Mouse (Mus musculus): ENCODE measurements around the gene Frat1. TPM values are rescaled to one million over a fixed set of nuclear protein-coding genes. Genes with fewer than 3 reads are reported as not detected.
A peak's percentile ranks its signal among the peaks of the same experiment; 100 is the strongest.

Gene Frat1
- polyA plus RNA-seq, 1 experiment: 9.3 TPM

DNA sequence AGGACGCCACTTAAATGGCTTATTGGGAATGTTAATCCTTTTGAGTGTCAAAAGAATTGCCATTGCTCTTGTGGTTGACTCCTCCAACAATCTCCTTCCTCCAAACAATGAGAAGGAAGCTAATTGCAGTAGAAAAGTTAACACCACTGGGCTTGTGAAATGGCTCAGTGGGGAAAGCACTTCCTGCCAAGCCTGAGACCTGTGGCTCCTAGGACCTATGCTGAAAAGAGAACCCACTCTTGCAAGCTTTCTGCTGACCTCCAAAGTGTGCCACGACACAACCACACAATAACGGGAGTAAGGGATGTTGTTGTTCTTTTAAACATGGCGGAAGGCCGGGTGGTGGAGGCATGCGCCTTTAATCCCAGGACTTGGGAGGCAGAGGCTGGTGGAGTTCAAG lies 32.2 kb upstream of the Frat1 start:
- Histone ChIP-seq H3K27ac (ENCODE audit: insufficient read depth, low read length) (no peak overlapping the region), H3K4me3 (ENCODE audit: insufficient read depth, low read length) (no peak overlapping the region), H3K4me1 (ENCODE audit: control insufficient read depth, insufficient read depth, low read length) (no peaks in the 10 kb centered on the region)
- TF ChIP-seq CTCF (IDR thresholded peaks at IDR 0.05; ENCODE audit: extremely low read depth, insufficient read depth, low read length) (no peak), POLR2A (IDR thresholded peaks at IDR 0.05; ENCODE audit: extremely low read depth, insufficient read depth, low read length) (no peak)

DNA sequence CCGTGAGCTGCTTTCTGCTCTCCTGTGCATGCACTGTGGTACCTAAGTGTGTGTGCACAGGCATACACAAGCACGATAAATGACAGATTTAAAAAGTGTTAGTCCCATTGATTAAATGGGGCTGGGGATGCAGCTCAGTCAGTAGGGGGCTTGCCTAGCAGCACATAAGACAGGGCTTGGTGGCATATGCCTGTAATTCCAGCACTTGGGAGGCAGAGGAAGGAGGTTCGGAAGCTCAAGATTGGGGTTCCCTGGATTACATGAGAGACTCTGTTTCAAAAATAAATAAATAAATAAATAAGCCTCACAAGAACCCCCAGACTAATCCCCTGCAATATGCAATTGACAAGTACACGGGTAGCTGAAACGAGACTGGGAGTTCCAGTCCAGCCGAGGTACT lies 29.3 kb upstream of the Frat1 start:
- Histone ChIP-seq H3K4me3 (ENCODE audit: insufficient read depth, low read length) (no peak overlapping the region), H3K27ac (ENCODE audit: insufficient read depth, low read length) (no peak overlapping the region), H3K4me1 (ENCODE audit: control insufficient read depth, insufficient read depth, low read length) (no peaks in the 10 kb centered on the region)
- TF ChIP-seq CTCF (IDR thresholded peaks at IDR 0.05; ENCODE audit: extremely low read depth, insufficient read depth, low read length): no peak
- no peak for TF ChIP-seq POLR2A (IDR thresholded peaks at IDR 0.05; ENCODE audit: extremely low read depth, insufficient read depth, low read length)

DNA sequence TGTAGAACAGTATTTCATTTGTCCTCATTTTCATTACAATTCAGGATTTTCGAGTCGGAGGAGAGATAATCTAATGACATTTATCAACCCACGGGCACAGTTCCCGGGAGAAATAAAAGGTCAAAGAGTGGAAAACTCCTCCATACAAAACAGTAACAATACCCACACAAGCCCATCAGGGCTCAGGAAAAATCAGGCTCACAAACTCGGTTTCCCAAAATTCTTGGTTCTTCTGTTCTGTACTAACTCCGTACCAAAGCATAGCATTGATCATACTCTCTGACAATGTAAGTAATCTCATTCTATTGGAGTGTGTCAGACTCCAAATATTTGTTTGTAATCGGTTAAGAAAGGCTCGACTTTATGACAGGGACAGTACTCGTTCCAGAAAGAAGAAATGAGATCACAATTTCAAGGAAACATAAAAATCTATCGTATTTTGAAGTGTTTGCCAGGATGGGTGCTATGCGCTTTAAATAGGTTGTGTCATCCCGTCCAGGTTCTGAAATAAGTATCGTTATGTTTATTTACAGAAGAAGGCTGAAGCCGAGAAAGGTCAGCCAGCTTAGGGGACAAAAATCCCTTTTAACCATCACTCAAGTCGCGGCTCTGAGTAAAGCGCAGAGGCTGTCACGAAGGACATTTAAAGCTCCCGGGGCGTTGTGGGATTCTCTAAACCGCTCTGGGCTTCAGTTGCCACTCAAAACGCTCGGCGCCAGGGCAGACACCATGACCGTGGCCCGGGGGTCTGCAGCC lies 28.6 kb upstream of the Frat1 start:
- peak overlapping the region; percentile 62 for H3K4me3 ChIP-seq (ENCODE audit: insufficient read depth, low read length)
- no peak overlapping the region for H3K27ac ChIP-seq (ENCODE audit: insufficient read depth, low read length)
- no peak for TF ChIP-seq CTCF (IDR thresholded peaks at IDR 0.05; ENCODE audit: extremely low read depth, insufficient read depth, low read length)
- no peak for TF ChIP-seq POLR2A (IDR thresholded peaks at IDR 0.05; ENCODE audit: extremely low read depth, insufficient read depth, low read length)
- H3K4me1 ChIP-seq (ENCODE audit: control insufficient read depth, insufficient read depth, low read length): no peaks in the 10 kb centered on the region

DNA sequence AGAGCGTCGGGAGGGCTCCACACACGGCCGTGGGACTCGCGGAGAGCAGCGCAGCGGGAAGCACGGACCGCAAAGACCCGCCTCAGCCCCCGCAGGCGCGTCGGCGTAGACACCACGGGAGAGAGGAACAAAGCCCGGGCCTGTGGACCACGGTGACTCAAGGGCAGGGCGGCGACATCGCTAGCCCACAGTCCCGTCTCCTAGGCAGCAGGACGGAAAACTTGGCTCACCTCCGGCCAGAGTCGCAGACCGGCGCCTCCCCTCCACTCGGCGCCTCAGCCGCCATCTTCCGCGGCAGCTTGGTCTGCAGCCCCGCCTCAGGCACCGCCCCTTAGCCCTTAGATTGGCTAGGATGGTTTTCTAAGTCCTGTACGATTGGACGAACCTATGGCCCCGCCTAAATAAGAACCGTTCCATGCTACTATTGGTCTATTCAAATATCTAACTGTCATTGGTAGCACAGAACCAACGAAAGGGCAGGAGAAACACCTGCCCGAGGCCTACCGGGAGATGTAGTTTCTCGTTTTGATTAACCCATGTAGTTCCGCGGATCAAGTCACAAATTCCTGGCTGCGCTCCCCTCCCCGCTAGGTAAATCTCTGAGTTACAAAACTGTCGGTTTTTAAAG lies 27.9 kb upstream of the Frat1 start, which contains the start of gene Arhgap19:
Gene Arhgap19 (minus strand): TSS at position 306 of the 628 bp plus-strand sequence.
- TF ChIP-seq CTCF (IDR thresholded peaks at IDR 0.05; ENCODE audit: extremely low read depth, insufficient read depth, low read length) (no peak), POLR2A (IDR thresholded peaks at IDR 0.05; ENCODE audit: extremely low read depth, insufficient read depth, low read length) (0 out of 2 replicates have a peak, but pooled peaks have one; percentile 31)
- H3K27ac ChIP-seq (ENCODE audit: insufficient read depth, low read length): no peak within 1 kb of the TSS

GRCm38 (mm10) chr19:41803322-41803721 lies 26.4 kb upstream of the Frat1 start:
- Histone ChIP-seq H3K4me1 (ENCODE audit: control insufficient read depth, insufficient read depth, low read length) (no peaks in the 10 kb centered on the region), H3K4me3 (ENCODE audit: insufficient read depth, low read length) (no peak overlapping the region), H3K27ac (ENCODE audit: insufficient read depth, low read length) (no peak overlapping the region)
- TF ChIP-seq CTCF (IDR thresholded peaks at IDR 0.05; ENCODE audit: extremely low read depth, insufficient read depth, low read length) (0 out of 2 replicates have a peak, but pooled peaks have one; percentile 14), POLR2A (IDR thresholded peaks at IDR 0.05; ENCODE audit: extremely low read depth, insufficient read depth, low read length) (no peak)

More for the DNA sequence above, 27.9 kb upstream of the Frat1 start, which contains the start of gene Arhgap19:
- H3K4me1 ChIP-seq (ENCODE audit: control insufficient read depth, insufficient read depth, low read length): no peaks in the 10 kb centered on the region
- H3K4me3 ChIP-seq (ENCODE audit: insufficient read depth, low read length): peak within 1 kb of the TSS; percentile 62

GRCm38 (mm10) chr19:41805831-41806230 lies 23.9 kb upstream of the Frat1 start:
- TF ChIP-seq POLR2A (IDR thresholded peaks at IDR 0.05; ENCODE audit: extremely low read depth, insufficient read depth, low read length): no peak
- no peak for TF ChIP-seq CTCF (IDR thresholded peaks at IDR 0.05; ENCODE audit: extremely low read depth, insufficient read depth, low read length)
- no peak overlapping the region for H3K4me3 ChIP-seq (ENCODE audit: insufficient read depth, low read length)
- no peak overlapping the region for H3K27ac ChIP-seq (ENCODE audit: insufficient read depth, low read length)
- no peaks in the 10 kb centered on the region for H3K4me1 ChIP-seq (ENCODE audit: control insufficient read depth, insufficient read depth, low read length)

- TF ChIP-seq POLR2A (IDR thresholded peaks at IDR 0.05; ENCODE audit: extremely low read depth, insufficient read depth, low read length) (no peak), CTCF (IDR thresholded peaks at IDR 0.05; ENCODE audit: extremely low read depth, insufficient read depth, low read length) (no peak)
- Histone ChIP-seq H3K27ac (ENCODE audit: insufficient read depth, low read length) (no peak overlapping the region), H3K4me1 (ENCODE audit: control insufficient read depth, insufficient read depth, low read length) (no peaks in the 10 kb centered on the region), H3K4me3 (ENCODE audit: insufficient read depth, low read length) (no peak overlapping the region)
Observed at GRCm38 (mm10) chr19:41807497-41807896, 22.3 kb upstream of the Frat1 start.

DNA sequence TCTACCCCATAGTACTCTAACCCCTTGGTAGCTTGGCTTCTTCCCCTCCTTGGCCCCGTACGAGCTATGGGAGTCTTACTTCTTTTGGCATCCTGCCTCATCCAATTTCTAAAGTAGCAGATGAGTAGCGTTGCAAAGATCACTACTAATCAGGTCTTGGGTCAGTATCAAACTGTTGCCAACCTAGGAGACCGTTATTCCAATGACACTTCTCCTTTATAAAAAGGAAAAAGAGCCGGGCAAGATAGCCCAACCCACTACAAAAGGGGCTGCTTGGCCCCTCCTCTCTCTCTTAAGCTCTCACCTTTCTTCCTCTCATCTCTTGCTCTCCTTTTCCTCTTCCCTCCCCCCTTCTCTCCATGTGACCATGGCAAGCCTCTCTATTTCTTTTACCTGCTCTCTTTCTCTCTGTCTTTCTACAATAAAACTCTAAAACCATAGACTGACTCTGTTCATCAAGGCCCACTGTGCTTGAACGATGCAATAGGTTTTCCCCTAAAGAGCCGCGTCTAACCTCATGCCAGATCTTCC lies 21.6 kb upstream of the Frat1 start:
- Histone ChIP-seq H3K27ac (ENCODE audit: insufficient read depth, low read length) (no peak overlapping the region), H3K4me3 (ENCODE audit: insufficient read depth, low read length) (no peak overlapping the region), H3K4me1 (ENCODE audit: control insufficient read depth, insufficient read depth, low read length) (no peaks in the 10 kb centered on the region)
- no peak for TF ChIP-seq CTCF (IDR thresholded peaks at IDR 0.05; ENCODE audit: extremely low read depth, insufficient read depth, low read length)
- TF ChIP-seq POLR2A (IDR thresholded peaks at IDR 0.05; ENCODE audit: extremely low read depth, insufficient read depth, low read length): no peak

DNA sequence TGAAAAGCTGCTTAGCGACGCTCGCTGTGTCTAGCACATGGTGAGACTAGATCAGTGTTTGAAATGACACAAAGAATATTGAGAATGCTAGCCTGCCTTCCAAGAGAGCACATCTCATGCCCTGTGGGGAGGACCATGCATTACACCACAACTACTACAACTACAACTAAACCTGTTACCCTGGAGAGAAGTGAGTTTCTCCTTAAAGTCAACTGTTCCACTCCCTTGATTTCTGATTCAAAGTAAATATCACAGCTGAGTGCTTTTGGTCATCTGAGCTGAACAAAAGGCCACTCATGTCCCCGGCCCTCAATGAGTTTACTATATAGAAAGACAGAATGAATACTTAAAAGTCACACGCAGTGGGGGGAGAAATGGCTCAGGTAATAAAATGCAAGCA lies 19.7 kb upstream of the Frat1 start:
- Histone ChIP-seq H3K4me3 (ENCODE audit: insufficient read depth, low read length) (no peak overlapping the region), H3K4me1 (ENCODE audit: control insufficient read depth, insufficient read depth, low read length) (no peaks in the 10 kb centered on the region), H3K27ac (ENCODE audit: insufficient read depth, low read length) (no peak overlapping the region)
- TF ChIP-seq CTCF (IDR thresholded peaks at IDR 0.05; ENCODE audit: extremely low read depth, insufficient read depth, low read length) (no peak), POLR2A (IDR thresholded peaks at IDR 0.05; ENCODE audit: extremely low read depth, insufficient read depth, low read length) (no peak)

All from cortical plate, adult 2 months (tissue).